Comparison of ENCODE assay signal across 12 mouse cellular contexts in genomic region chr9:58091623-58092425, GRCm38 (mm10). TPM values are rescaled to one million over a fixed set of nuclear protein-coding genes. Genes with fewer than 3 reads are reported as not detected.
A peak's percentile ranks its signal among the peaks of the same experiment; 100 is the strongest.
DNase-seq lines count a peak whose midpoint lies in the region; ATAC-seq and TF ChIP-seq lines count a peak whose summit lies in the region.
"Had no signal": no experiment of that assay in that cellular context is flagged by ENCODE, and none has a peak within 500 bp of the region (broad histone marks: within the 10 kb centered on the region; RNA-seq: fewer than 3 reads in every experiment).

No protein-coding gene starts in this region.

- WGBS in liver, adult 2 months = 46% methylated on average over 4 of the region's 4 CpGs
- 36% methylated on average over 4 of the region's 4 CpGs for whole genome bisulfite sequencing in liver, embryonic 12.5 days (ENCODE audit: insufficient replicate concordance)
- WGBS in limb, embryonic 12.5 days = 15% methylated on average over 4 of the region's 4 CpGs

- no peaks in the 10 kb centered on the region for H3K9me3 ChIP-seq in liver, embryonic 12.5 days (replicated peaks)
- H3K9me3 ChIP-seq in limb, embryonic 12.5 days = no peaks in the 10 kb centered on the region
- H3K9me3 ChIP-seq: heart, embryonic 13.5 days had no signal

- no peak overlapping the region for H3K9ac ChIP-seq in liver, adult 2 months (ENCODE audit: low read depth, low read length)
- H3K9ac ChIP-seq in liver, embryonic 12.5 days = no peak overlapping the region
- no peak overlapping the region for H3K9ac ChIP-seq in limb, embryonic 12.5 days (replicated peaks)
- H3K9ac ChIP-seq: heart, embryonic 13.5 days had no signal

- H3K79me2 ChIP-seq in liver, adult 2 months (ENCODE audit: control insufficient read depth, insufficient read depth, low read length) = no peaks in the 10 kb centered on the region

- no peaks in the 10 kb centered on the region for H3K27me3 ChIP-seq in liver, adult 2 months (ENCODE audit: control insufficient read depth, insufficient read depth, low read length)
- peaks cover 28% of the 10 kb centered on the region for H3K27me3 ChIP-seq in liver, embryonic 12.5 days (replicated peaks)
- peaks cover 12% of the 10 kb centered on the region for H3K27me3 ChIP-seq in limb, embryonic 12.5 days

- H3K36me3 ChIP-seq in liver, adult 2 months (ENCODE audit: control insufficient read depth, insufficient read depth, low read length) = no peaks in the 10 kb centered on the region
- H3K36me3 ChIP-seq in liver, embryonic 12.5 days = no peaks in the 10 kb centered on the region
- H3K36me3 ChIP-seq in limb, embryonic 12.5 days = no peaks in the 10 kb centered on the region
- H3K36me3 ChIP-seq: heart, embryonic 13.5 days had no signal

- no peak for TF ChIP-seq POLR2A in liver, adult 2 months (IDR thresholded peaks at IDR 0.05; ENCODE audit: extremely low read depth, insufficient read depth, low read length)

- no peak overlapping the region for H3K4me3 ChIP-seq in liver, adult 2 months (ENCODE audit: insufficient read depth, low read depth, low read length)
- H3K4me3 ChIP-seq in liver, embryonic 12.5 days = no peak overlapping the region
- H3K4me3 ChIP-seq in gastrocnemius, adult 2 months = no peak overlapping the region
- H3K4me3 ChIP-seq in limb, embryonic 12.5 days (replicated peaks) = no peak overlapping the region
- H3K4me3 ChIP-seq: heart, embryonic 13.5 days had no signal

- intact Hi-C loops in gastrocnemius, adult 2 months (cut with DNase I) = no loop called here

- H3K4me2 ChIP-seq in liver, embryonic 12.5 days = no peak overlapping the region
- H3K4me2 ChIP-seq in limb, embryonic 12.5 days = peak overlapping the region; percentile 7; the same call in 1 of the 2 replicates
- H3K4me2 ChIP-seq: heart, embryonic 13.5 days; midbrain, embryonic 11.5 days had no signal

- DNase-seq in adrenal gland, adult 2 months = peak; percentile 69
- no peak for DNase-seq in adrenal gland, postnatal 4 days (ENCODE audit: low spot score in 2 of 2)
- peak; percentile 92 for DNase-seq in liver, adult 2 months (ENCODE audit: extremely low read depth, low read depth, low spot score)
- DNase-seq in gastrocnemius, adult 2 months = peak; percentile 59
- DNase-seq in lung, postnatal 25 days (ENCODE audit: low spot score) = no peak

- no peak for TF ChIP-seq CTCF in liver, adult 2 months (IDR thresholded peaks at IDR 0.05; ENCODE audit: low read depth, low read length)
- no peak for TF ChIP-seq CTCF in gastrocnemius, adult 2 months (IDR thresholded peaks at IDR 0.05)

- ATAC-seq in liver, embryonic 12.5 days = no peak
- ATAC-seq in limb, embryonic 12.5 days (ENCODE audit: insufficient number of reproducible peaks, insufficient read depth, low FRiP score, low TSS enrichment, low read depth) = peak; percentile 58; the same call in 1 of the 2 replicates
- no peak for ATAC-seq in granulocyte monocyte progenitor cell, adult 5-6 weeks (replicated peaks; ENCODE audit: poor library complexity, severe bottlenecking)

- H3K27ac ChIP-seq in liver, adult 2 months (replicated peaks; ENCODE audit: insufficient read depth, low read depth, low read length) = peak overlapping the region; percentile 87
- no peak overlapping the region for H3K27ac ChIP-seq in liver, embryonic 12.5 days
- peak overlapping the region; percentile 53 for H3K27ac ChIP-seq in gastrocnemius, adult 2 months
- peak overlapping the region; percentile 72 for H3K27ac ChIP-seq in limb, embryonic 12.5 days
- H3K27ac ChIP-seq: heart, embryonic 13.5 days had no signal

- peaks cover 11% of the 10 kb centered on the region for H3K4me1 ChIP-seq in liver, adult 2 months (ENCODE audit: control insufficient read depth, insufficient read depth, low read length)
- no peaks in the 10 kb centered on the region for H3K4me1 ChIP-seq in liver, embryonic 12.5 days
- H3K4me1 ChIP-seq in limb, embryonic 12.5 days (replicated peaks) = peaks cover 49% of the 10 kb centered on the region

RNA-seq across cellular contexts. Expression of gene Ccdc33, which starts 26.8 kb away (rescaled TPM):
- under 1 TPM; 0.21 to 0.84 TPM for total RNA-seq in adrenal gland, adult 2 months (2021)
- polyA plus RNA-seq in adrenal gland, adult 2 months (2012; rRNA removed) = 0.18 and 0.34 TPM in 2 replicates
- under 1 TPM in 1 of 2 experiments, not detected in 1; 0.87 TPM for total RNA-seq in adrenal gland, postnatal 4 days (2021)
- not detected in 2 replicates for total RNA-seq in liver, adult 2 months (2014; rRNA removed)
- polyA plus RNA-seq in liver, adult 2 months (2012; rRNA removed) = not detected in 2 replicates
- not detected in 2 replicates for polyA plus RNA-seq in liver, embryonic 12.5 days (2016; fragmentation: Nextera tagmentation; extraction: Ambion mirVana)
- total RNA-seq in gastrocnemius, adult 2 months (2021) = not detected
- 0.19 and 0.42 TPM in 2 replicates for polyA plus RNA-seq in limb, embryonic 12.5 days (2016; fragmentation: Nextera tagmentation; extraction: Ambion mirVana)
- not detected in 2 replicates for total RNA-seq in granulocyte monocyte progenitor cell, adult 5-6 weeks (2014; fragmentation: Nextera tagmentation)
- not detected in 2 replicates for total RNA-seq in granulocyte monocyte progenitor cell, adult 5-6 weeks (2017)
- total RNA-seq: MEL; neutrophil, adult 5-6 weeks had no signal

RNA-seq across cellular contexts. Expression of gene Stra6, which starts 28.2 kb away (rescaled TPM):
- 1 to 10 TPM; 1.5 to 1.8 TPM for total RNA-seq in adrenal gland, adult 2 months (2021)
- 2.0 and 2.6 TPM in 2 replicates for polyA plus RNA-seq in adrenal gland, adult 2 months (2012; rRNA removed)
- 1 to 10 TPM in 1 of 2 experiments, under 1 TPM in 1; 0.90 to 2.2 TPM for total RNA-seq in adrenal gland, postnatal 4 days (2021)
- not detected in 2 replicates for total RNA-seq in liver, adult 2 months (2014; rRNA removed)
- not detected in 2 replicates for polyA plus RNA-seq in liver, adult 2 months (2012; rRNA removed)
- 0.60 and 1.2 TPM in 2 replicates for polyA plus RNA-seq in liver, embryonic 12.5 days (2016; fragmentation: Nextera tagmentation; extraction: Ambion mirVana)
- under 1 TPM; 0.13 to 0.31 TPM for total RNA-seq in gastrocnemius, adult 2 months (2021)
- 37.5 and 49.0 TPM in 2 replicates for polyA plus RNA-seq in limb, embryonic 12.5 days (2016; fragmentation: Nextera tagmentation; extraction: Ambion mirVana)
- total RNA-seq in granulocyte monocyte progenitor cell, adult 5-6 weeks (2014; fragmentation: Nextera tagmentation) = not detected in 2 replicates
- not detected in 2 replicates for total RNA-seq in granulocyte monocyte progenitor cell, adult 5-6 weeks (2017)
- total RNA-seq: MEL; neutrophil, adult 5-6 weeks had no signal

Comparison
In these comparisons a context has a peak if more than half of its experiments do, and no peak if none do; other contexts are left out.
1. DNase-seq: peak in adrenal gland, adult 2 months (single experiment), liver, adult 2 months (single experiment) and gastrocnemius, adult 2 months (single experiment); none in adrenal gland, postnatal 4 days (0 of 2) and lung, postnatal 25 days (single experiment).